Mouse (Mus musculus): ENCODE results near the gene Scimp.

The Scimp gene

DNA sequence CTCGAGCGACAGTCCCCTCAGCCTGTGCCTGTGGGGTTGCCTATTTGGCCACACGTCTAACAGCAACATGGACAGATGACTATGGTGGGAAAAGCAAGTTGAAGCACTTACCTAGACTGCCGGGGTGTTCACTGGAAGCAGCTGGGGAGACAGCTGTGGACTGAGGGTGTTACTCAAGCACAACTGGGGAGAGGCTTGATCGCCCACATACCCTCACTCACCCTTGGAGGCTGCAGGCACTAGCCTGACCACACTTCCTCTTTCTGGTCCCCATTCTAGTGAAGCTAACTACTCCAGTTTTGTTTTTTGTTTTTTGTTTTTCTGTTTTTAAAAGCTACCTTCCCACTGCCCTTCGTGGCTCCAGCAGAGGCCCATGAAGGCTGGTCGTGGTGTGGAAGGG lies at the start of gene Scimp:
Gene Scimp (minus strand): TSS at position 222 of the 400 bp plus-strand sequence.
- no peak for DNase-seq (ENCODE audit: low spot score in 2 of 2)

DNA sequence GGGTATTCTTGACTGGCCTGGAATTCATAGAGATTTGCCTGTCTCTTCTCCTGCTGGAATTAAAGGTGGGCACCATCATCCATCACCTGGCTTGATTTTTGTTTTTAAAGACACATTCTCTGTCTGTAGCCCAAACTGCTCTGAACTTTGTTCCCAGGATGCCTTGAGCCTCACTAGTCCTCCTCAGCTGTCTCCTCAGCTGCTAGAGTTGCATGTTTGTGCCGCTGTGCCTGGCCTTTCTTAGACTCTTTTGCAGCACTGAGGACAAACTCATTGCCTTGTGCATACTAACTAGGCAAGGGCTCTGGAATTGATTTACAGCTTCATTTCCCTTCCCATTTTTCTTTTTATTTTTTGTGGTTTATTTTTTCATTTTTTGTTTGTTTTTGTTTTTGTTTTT lies 48.0 kb upstream of the Scimp start:
- DNase-seq (ENCODE audit: low spot score in 2 of 2): no peak

DNA sequence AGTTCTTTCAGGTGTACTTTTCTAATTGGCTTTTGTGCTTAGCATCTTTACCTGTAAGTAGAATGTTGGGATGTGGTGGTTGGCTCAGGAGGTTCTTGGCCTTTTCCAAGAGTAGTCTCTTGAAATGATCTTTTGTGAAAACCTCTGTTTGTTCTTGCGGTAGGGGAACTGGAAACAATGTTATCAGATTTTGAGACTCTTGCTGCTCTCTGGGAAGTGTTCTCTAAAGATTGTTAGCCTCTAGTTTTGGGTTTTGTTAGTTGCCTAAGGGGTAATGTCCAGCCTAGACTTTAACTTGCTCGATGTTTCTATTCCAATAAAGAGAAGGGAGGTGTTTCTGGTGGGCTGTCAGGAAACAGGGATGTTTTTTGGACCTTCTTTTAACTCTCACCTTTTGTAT lies 33.6 kb upstream of the Scimp start:
- no peak for DNase-seq (ENCODE audit: low spot score in 2 of 2)

DNA sequence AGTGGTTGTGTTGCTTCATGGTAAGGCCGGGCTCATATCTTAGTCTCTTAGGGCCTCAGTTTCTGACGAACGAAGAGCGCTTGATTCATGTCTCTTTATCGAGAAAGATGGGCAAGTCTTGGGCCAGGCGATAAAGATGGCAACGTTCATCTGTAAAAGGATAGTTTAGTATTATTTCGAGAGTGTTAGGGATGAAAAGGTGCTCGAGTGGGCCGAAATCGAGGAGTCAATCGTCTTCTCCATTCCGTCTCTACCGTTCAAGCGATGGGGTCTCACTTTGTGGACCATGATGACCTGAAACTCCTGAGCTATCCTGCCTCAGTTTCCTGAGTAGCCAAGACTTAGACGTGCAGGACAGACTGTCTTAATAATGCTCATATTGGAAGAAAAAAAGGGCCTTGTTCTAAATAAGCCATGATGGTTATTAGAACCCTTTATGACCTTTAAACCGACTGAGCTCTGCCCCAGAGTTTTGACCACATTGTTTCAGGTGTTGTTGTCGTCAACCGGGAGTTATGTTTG lies 33.1 kb upstream of the Scimp start:
- DNase-seq (ENCODE audit: low spot score in 2 of 2): no peak

DNA sequence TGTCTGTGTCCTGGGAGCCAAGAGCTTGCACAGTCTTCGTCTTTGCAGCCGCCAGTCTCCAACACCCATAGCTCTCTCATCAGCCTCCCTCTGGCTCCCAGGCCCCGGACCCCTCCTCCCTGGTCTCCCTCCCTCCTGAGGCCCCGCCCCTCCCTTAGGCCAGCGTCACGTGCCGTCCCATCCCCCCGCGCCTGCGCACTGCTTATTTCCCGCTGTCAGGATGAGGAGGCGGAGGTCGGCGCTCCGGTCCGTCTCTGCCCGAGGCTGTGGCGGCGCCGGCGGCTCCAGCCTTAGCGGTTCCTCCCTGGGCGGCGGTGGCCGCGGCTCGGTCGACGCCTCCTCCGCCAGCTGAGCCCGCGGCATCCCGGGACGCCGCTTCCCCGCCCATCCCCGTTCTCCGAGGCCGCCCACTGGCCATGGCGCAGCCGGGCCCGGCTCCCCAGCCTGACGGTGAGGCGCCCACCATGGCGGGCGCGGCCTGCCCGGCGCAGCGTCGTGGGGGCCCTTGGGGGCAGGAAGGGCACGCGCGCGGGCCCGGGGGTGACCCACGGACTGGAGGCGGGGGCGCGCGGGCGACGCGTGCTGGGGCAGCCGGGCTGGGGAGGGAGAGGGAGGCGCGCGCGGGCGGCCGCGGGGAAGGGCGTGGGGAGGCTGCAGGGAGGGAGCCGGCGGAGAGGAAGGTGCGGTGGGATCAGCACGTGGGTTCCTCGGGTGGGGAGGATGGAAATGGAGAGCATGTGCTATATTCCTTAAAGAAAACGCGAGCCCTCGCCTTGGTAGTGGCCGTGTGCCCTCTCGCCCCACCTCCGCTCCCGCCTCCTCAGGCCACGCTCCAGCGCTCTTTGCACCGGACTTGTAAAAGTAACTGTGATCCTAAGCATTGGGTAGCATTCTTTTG lies 32.4 kb upstream of the Scimp start, which contains the start of gene Rabep1:
Gene Rabep1 (plus strand): TSS at position 220 of the 898 bp plus-strand sequence.
- peak; percentile 81 to 91 for DNase-seq (ENCODE audit: low spot score in 2 of 2)

DNA sequence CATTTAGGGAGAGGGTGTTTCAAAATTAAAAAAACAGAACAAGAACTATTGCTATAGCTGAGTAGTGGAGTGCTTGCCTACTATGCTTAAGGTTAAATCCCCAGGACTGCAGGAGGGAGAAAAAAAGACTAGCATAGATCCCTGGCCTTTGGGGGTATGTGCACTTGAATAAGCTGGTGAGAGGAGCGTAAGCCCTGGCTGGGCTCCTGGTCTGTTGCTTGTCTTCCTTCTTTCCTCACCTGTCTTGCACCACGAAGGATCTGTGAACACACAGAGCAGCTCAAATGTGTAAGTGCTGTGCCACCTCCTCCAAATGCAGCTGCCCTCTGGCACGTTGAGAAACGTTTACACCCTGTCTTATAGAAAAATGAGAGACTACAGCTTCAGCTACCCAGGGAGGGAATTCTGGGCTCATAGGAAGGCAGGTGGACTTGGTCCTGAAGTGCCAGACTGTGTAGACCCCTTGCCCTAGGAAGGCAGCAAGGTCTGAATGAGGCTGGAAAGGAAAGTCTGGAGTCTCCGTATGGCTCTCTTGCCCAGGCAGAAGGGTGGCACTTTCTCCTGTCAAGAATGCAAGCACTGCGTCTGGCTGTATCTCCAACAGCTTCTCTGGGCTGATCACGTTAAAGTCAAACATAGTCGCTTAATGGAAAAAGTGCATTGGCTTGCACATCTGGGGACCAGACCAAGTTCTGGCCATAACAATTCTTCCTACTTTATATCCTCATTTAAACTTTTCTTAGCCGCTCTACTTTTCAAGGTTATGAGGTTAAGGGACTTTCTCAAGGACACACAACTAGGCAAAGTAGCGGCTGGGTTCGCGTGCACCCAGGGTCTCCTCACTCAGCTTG lies 31.5 kb upstream of the Scimp start:
- DNase-seq (ENCODE audit: low spot score in 2 of 2): no peak

DNA sequence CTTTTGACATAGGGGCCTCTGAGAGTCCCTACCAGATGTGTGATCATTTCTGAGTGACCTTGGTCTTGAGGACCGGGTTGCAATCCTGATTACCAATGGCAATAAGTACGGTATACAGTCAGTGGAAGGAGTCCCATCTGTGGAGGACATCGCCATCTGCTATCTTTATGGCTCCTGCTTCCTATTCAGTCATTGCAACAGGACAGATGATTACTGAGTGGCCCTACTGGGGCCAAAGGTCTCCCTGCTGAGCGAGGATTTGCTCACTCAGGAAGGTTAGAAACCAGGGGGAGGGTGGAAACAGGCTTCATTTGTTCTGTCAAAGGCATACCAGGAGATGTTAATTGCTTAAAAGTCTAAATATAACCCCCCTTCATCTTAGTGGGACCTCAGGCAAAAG lies 30.6 kb upstream of the Scimp start:
- DNase-seq (ENCODE audit: low spot score in 2 of 2): no peak

DNA sequence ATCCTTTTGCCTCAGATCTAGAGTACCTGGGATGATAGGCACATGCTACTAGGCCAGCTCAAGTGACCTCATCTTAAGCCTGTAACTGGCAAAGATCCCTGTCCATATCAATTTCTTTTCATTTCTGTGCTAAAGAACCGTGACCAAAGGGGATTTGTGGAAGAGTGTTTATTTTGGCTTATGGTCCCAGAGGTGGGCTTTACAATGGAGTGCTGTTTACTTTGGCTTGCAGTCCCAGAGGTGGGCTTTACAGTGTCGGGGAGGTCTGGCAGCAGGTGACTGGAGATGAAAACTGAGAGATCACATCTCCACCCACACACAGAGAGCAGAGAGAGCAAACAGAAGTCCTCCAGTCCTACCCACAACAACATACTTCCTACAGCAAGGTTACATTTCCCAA lies 26.2 kb upstream of the Scimp start:
- no peak for DNase-seq (ENCODE audit: low spot score in 2 of 2)

DNA sequence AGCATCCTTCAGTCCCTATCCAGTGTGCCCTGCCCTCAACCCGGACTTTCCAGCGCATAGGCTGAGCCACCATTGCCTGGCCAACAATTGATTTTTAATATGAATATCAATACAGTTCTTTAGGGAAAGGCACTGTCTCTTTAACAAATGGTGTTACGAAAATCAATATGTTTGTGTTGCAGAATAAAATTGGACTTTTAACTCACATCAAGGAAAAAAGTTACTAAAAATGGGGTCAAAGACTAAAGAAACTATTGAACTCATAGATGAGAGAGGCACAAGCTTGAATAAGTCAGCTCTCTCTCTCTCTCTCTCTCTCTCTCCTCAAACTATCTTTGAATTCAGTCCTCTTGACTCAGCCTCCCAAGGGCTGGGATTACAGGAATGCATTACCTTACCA lies 24.6 kb upstream of the Scimp start:
- DNase-seq (ENCODE audit: low spot score in 2 of 2): no peak

DNA sequence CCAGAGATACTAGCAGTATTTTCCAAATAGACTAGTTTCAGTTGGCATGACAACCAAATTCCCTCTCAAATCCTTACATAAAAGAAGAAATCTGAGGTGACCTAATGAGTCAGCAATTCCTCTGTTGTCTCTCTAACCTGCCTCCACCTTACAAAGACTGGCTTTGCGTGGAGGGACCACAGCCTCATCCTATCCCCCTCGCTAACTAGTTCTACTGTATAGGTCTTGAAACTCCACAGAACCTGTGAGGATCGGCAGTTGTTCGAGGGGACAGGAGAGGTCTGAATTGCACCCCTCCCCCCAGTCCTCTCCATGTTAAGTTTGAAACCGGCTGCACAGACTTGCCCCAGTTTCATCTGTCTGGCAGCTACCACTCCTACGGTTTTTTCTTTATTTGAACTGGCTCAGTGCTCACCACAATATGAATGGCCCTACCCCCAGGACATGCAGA lies 23.0 kb upstream of the Scimp start:
- DNase-seq (ENCODE audit: low spot score in 2 of 2): peak; percentile 12 to 28

DNA sequence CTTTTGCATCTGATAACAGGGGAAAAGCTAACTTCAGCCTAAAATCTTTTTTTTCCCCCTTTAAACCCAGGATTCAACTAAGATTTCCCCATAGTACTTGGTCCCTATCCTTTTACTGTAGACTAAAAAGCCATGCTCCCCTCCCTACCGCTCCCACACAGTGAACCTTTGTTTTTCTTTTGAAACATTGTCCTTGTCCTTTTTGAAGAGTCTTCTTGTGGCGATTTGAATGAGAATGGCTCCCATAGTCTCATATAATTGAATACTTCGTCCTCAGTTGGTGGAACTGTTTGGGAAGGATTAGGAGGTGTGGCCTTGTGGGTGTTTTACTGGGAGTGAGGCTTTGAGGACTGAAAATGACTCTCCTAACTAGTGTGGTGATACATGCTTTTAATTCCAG lies 21.4 kb upstream of the Scimp start:
- DNase-seq (ENCODE audit: low spot score in 2 of 2): no peak

DNA sequence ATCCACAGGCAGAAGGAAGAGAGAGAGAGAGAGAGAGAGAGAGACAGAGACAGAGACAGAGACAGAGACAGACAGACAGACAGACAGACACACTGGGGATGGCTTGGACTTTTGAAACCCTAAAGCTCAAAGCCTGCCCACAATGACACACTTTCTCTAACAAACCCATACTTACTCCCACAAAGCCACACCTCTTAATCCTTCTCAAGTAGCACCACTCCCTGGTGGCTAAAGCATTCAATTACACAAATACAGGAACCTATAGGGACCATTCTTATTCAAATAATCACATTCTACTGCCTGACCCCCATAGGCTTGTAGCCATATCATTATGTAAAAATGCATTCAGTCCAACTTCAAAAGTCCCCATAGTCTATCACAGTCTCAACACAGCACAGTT lies 21.0 kb upstream of the Scimp start:
- DNase-seq (ENCODE audit: low spot score in 2 of 2): no peak

DNA sequence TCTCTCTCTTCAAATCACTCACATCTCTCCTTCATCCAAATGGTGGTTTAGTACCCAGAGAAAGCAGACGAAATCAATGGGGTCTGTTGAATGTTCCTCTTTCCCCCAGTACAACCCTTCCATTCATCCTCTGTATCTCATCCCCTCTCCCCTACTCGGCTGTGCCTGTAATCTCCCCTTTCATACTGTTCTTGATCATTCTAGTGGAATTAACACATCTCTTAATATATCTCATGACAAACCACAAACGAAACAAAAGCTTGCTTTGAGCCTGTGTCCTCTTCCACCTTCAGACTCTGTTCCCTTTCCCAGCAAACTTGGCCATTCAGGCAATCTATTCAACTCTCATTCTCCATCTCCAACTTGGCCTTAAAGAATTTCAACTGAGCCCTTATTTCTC lies 18.8 kb upstream of the Scimp start:
- no peak for DNase-seq (ENCODE audit: low spot score in 2 of 2)

DNA sequence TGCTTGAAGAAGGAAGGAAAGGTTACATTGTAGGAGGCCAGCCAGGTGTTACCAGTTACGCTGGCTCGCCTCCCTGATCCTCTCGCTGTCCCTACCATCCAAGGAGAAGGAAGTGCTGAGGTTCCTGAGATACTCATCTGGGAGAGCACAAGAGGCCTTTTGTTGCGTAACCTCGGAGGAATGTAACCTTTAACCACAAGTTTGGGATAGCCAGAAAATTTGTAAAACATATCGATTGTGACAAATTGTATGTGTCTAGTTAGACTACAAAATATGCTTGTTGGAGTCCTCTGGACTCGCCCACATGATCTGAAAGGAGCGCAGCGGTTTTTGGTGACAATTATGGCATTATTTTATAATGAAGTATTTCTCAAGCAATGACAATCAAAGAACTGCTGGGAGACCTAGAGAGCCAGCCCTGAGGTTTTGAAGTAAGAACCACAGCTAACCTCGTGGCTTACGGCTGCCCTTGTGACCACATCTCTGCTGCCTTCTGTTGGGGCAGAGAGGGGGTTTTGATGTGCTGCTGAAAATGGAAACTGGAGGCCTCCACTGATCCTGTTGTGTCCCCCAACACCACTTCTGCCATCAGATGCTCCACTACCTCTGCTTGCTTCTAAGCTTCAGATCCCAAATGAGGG lies 16.7 kb upstream of the Scimp start:
- DNase-seq (ENCODE audit: low spot score in 2 of 2): no peak

DNA sequence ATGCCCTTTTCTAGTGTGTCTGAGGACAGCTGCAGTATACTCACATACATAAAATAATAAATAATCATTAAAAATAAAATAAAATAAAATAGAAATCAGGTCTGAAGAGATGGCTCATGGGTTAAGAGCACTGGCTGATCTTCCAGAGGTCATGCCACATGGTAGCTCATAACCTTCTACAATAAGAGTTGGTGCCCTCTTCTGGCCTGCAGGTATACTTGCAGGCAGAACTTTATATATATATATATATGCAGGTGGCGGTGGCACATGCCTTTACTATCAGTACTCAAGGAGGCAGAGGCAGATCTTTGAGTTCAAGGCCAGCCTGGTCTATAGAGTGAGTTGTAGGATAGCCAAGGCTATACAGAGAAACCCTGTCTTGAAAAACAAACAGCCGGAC lies 13.8 kb upstream of the Scimp start:
- DNase-seq (ENCODE audit: low spot score in 2 of 2): no peak

DNA sequence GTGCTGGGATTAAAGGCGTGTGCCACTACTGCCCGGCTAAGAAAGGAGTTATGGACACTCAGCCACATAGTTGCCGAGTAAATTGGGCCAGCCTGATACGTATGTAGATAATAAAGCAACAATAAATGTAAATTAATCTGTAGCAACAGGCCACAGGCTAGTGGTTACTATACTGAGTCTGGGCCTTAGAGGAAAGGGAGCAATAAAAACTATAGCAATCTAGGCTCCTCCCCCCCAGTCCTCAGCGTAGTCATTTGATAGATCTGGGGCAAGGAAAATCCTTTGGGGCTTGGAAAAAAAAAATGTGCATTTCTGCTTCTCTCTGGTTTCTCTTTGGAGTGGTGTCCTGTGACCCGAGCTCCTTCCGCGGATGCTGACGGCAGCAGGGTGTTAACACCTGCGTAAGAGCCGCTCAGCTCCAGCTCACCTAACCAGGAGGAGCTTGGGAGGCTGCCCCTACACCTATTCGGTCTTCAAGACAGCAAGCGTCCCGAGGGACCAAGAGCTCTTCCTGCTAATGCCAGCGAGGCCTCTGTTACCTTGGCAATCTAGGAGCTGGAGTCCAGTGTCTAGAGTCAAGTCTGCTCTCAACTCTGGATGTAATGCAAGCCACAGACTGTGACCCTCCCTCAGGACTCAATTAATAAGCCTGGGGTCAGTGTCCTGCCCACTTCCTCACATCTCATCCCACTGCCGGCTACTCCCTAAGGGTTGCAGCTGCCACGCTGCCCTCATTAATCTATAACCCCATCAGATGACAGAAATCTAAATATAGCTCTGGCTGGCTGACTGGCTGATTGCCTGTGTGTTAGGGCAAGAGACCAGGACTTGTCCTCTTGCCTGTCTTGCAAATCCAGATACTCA lies 9.6 kb upstream of the Scimp start:
- DNase-seq (ENCODE audit: low spot score in 2 of 2): no peak

DNA sequence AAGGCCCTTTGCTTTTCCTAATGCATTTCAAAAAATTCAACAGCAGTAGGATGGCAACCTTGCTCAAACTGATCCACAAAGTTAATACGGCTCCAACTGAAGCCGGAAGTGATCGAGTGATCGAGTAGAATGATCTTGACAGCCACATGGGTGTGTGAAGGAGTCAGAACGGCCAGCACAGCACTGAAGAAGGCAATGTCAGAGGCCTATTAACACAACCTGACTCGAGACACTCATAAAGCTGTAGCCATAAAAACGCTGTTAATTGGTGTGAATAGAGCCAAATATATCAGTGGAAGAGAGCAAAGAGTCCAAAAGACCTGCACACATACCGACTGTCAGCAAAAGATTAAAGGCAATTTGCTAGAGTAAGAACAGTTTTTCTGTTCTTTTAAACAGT lies 7.7 kb upstream of the Scimp start:
- DNase-seq (ENCODE audit: low spot score in 2 of 2): no peak

DNA sequence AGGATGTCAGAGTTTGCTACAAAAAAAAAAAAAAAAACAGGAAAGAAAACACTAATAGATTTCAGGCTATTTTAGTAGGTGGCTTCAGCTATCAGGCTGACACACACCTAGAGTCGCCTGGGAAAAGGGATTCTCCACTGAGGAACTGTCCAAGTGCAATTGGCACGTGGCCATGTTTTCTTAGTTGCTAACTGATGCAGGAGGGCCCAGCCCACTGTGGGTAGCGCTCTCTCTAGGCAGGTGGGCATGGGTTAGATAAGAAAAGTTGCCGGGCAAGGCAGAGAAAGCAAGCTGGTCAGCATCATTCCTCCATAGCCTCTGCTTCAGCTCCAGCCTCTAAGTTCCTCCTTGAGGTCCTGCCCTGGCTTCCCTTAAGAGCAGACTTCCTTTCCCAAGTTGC lies 4.4 kb upstream of the Scimp start:
- no peak for DNase-seq (ENCODE audit: low spot score in 2 of 2)

DNA sequence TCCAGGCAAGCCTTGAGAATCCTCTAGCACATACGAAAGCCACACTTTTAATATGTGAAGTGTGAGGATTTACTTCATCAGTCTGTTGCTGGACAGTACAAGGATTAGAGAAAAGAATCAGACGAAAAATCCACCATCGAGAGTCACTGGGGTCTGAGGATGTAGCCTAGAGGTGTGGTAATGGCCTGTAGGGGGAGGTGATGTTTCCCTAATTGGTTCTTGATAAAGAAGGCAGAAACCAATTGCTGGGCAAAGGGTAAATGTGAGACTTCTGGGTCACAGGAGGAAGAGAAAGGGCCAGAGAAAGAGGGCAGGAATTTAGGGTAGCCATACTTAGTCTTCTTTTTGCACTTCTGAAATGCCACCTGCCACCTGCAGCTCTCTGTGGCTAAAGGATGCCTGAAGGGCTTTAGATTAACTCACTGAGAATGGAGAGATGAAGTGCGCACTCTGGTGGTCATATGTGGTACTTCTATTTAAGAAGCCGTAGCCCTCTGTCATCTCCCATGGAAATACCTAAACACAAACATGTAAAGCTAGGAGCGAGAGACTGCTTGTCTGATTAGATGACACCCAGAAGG lies 3.2 kb upstream of the Scimp start:
- DNase-seq (ENCODE audit: low spot score in 2 of 2): peak; percentile 37 to 41

DNA sequence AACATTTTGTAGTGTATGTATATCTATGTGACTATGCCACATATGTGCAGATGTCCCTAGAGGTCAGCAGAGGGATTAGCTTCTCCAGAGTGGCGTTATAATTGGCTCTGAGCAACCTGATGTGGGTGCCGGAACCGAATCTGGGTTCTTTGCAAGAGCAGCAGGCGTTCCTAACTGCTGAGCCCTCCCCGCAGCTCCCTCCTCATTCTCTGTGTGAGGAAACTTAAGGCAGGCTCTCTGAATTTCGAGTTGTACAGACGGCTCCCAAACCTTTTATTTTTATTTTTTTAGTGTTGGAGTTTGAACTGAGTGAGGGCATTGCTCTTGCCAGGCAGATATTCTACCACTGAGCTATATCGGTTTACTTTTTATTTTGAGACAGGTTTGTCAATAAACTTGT lies 2.7 kb upstream of the Scimp start:
- no peak for DNase-seq (ENCODE audit: low spot score in 2 of 2)

All from frontal cortex, postnatal 25 days (tissue).